Comparison of ENCODE assay signal across 18 mouse cellular contexts in genomic region chr1:185352151-185352550, GRCm38 (mm10). TPM values are rescaled to one million over a fixed set of nuclear protein-coding genes. Genes with fewer than 3 reads are reported as not detected.
DNase-seq lines count a peak whose midpoint lies in the region; ATAC-seq and TF ChIP-seq lines count a peak whose summit lies in the region.
"Had no signal": no experiment of that assay in that cellular context is flagged by ENCODE, and none has a peak within 500 bp of the region (broad histone marks: within the 10 kb centered on the region; RNA-seq: fewer than 3 reads in every experiment).

No protein-coding gene starts in this region.

- H3K4me2 ChIP-seq in intestine, postnatal 0 days (replicated peaks; ENCODE audit: low read depth), result no peak overlapping the region
- H3K4me2 ChIP-seq in intestine, embryonic 16.5 days (ENCODE audit: low read depth, low read length), result no peak overlapping the region
- H3K4me2 ChIP-seq: forebrain, embryonic 12.5 days; liver, embryonic 13.5 days; midbrain, embryonic 12.5 days had no signal

- H3K27ac ChIP-seq in intestine, postnatal 0 days (ENCODE audit: low read depth, low read length), result 0 out of 2 replicates have a peak overlapping the region, but pooled peaks have one; percentile 35
- no peak overlapping the region for H3K27ac ChIP-seq in intestine, embryonic 16.5 days (ENCODE audit: low read length)
- H3K27ac ChIP-seq: forebrain, embryonic 12.5 days; hindbrain, postnatal 0 days; liver, embryonic 13.5 days; midbrain, embryonic 12.5 days had no signal

- H3K9ac ChIP-seq in intestine, postnatal 0 days (ENCODE audit: low read depth, low read length), result no peak overlapping the region
- H3K9ac ChIP-seq in intestine, embryonic 16.5 days (ENCODE audit: low read depth, low read length), result no peak overlapping the region
- H3K9ac ChIP-seq: forebrain, embryonic 12.5 days; liver, embryonic 13.5 days; midbrain, embryonic 12.5 days had no signal

- no peak for TF ChIP-seq CTCF in intestine, postnatal 0 days (IDR thresholded peaks at IDR 0.05; ENCODE audit: low read depth)

- no peak for ATAC-seq in intestine, postnatal 0 days
- no peak for ATAC-seq in intestine, embryonic 16.5 days
- ATAC-seq in hematopoietic stem cell, adult 5-6 weeks (replicated peaks in 1 of 2; ENCODE audit: insufficient read depth in 1 of 2, low FRiP score in 2 of 2, low TSS enrichment in 1 of 2, low read depth in 1 of 2, poor library complexity in 2 of 2, severe bottlenecking in 2 of 2), result peak; percentile 77 to 89
- ATAC-seq: hindbrain, postnatal 0 days; Patski had no signal

- 89% methylated on average over 12 of the region's 12 CpGs for WGBS in intestine, postnatal 0 days
- WGBS in intestine, embryonic 16.5 days, result 92% methylated on average over 12 of the region's 12 CpGs

- no peaks in the 10 kb centered on the region for H3K4me1 ChIP-seq in intestine, postnatal 0 days (replicated peaks; ENCODE audit: control insufficient read depth, insufficient read depth, low read length)
- H3K4me1 ChIP-seq in intestine, embryonic 16.5 days (ENCODE audit: control insufficient read depth, insufficient read depth, low read length), result no peaks in the 10 kb centered on the region
- H3K4me1 ChIP-seq: forebrain, embryonic 12.5 days; liver, embryonic 13.5 days; midbrain, embryonic 12.5 days had no signal

- H3K4me3 ChIP-seq in intestine, postnatal 0 days (ENCODE audit: low read depth, low read length), result no peak overlapping the region
- no peak overlapping the region for H3K4me3 ChIP-seq in intestine, embryonic 16.5 days (ENCODE audit: low read length)
- H3K4me3 ChIP-seq: forebrain, embryonic 12.5 days; liver, embryonic 13.5 days; midbrain, embryonic 12.5 days had no signal

- peaks cover 90% of the 10 kb centered on the region for H3K36me3 ChIP-seq in intestine, postnatal 0 days (ENCODE audit: control insufficient read depth, insufficient read depth)
- no peaks in the 10 kb centered on the region; the same call in 1 of the 2 replicates for H3K36me3 ChIP-seq in intestine, embryonic 16.5 days (ENCODE audit: control insufficient read depth, insufficient read depth, low read length)

- H3K9me3 ChIP-seq in intestine, postnatal 0 days (ENCODE audit: control insufficient read depth), result no peaks in the 10 kb centered on the region
- no peaks in the 10 kb centered on the region for H3K9me3 ChIP-seq in intestine, embryonic 16.5 days (ENCODE audit: control insufficient read depth, low read length)
- H3K9me3 ChIP-seq: forebrain, embryonic 12.5 days; liver, embryonic 13.5 days; midbrain, embryonic 12.5 days had no signal

- no peaks in the 10 kb centered on the region for H3K27me3 ChIP-seq in intestine, postnatal 0 days (replicated peaks; ENCODE audit: control insufficient read depth, insufficient read depth, low read length)
- H3K27me3 ChIP-seq in intestine, embryonic 16.5 days (replicated peaks; ENCODE audit: control insufficient read depth, insufficient read depth, low read length), result no peaks in the 10 kb centered on the region
- H3K27me3 ChIP-seq: forebrain, embryonic 12.5 days; liver, embryonic 13.5 days; midbrain, embryonic 12.5 days; Patski had no signal

- peak; percentile 72 for DNase-seq in CD4-positive, CD25-positive, alpha-beta regulatory T cell, adult 2 months (ENCODE audit: low read depth, low spot score)
- peak; percentile 68 for DNase-seq in naive thymus-derived CD4-positive, alpha-beta T cell, adult 2 months (ENCODE audit: low read depth)
- DNase-seq in testis, postnatal 10 days (ENCODE audit: low spot score), result no peak
- no peak for DNase-seq in kidney, postnatal 25 days
- no peak for DNase-seq in frontal cortex, postnatal 10 days (ENCODE audit: low spot score in 2 of 2)
- DNase-seq: cerebellum, postnatal 10 days; gastrocnemius, postnatal 36 days; heart, postnatal 4 days; layer of hippocampus, postnatal 36 days; liver, embryonic 13.5 days; thymus, postnatal 14 days had no signal

RNA-seq across cellular contexts. Expression of gene Eprs, which starts 10.7 kb away (rescaled TPM):
- polyA plus RNA-seq in intestine, postnatal 0 days (2015; fragmentation: Nextera tagmentation; extraction: Ambion mirVana), result 43.2 and 48.1 TPM in 2 replicates
- 118 and 132 TPM in 2 replicates for polyA plus RNA-seq in intestine, embryonic 16.5 days (2015; fragmentation: Nextera tagmentation; extraction: Ambion mirVana)
- 197 and 229 TPM in 2 replicates for total RNA-seq in hematopoietic stem cell, adult 5-6 weeks (2017)

RNA-seq across cellular contexts. Expression of gene Bpnt1, which starts 20.2 kb away (rescaled TPM):
- 302 and 311 TPM in 2 replicates for polyA plus RNA-seq in intestine, postnatal 0 days (2015; fragmentation: Nextera tagmentation; extraction: Ambion mirVana)
- polyA plus RNA-seq in intestine, embryonic 16.5 days (2015; fragmentation: Nextera tagmentation; extraction: Ambion mirVana), result 345 and 365 TPM in 2 replicates
- total RNA-seq in hematopoietic stem cell, adult 5-6 weeks (2017), result 15.1 and 29.8 TPM in 2 replicates

RNA-seq across cellular contexts. Expression of gene Iars2, which starts 23.0 kb away (rescaled TPM):
- polyA plus RNA-seq in intestine, postnatal 0 days (2015; fragmentation: Nextera tagmentation; extraction: Ambion mirVana), result 64.1 and 64.9 TPM in 2 replicates
- 86.6 and 109 TPM in 2 replicates for polyA plus RNA-seq in intestine, embryonic 16.5 days (2015; fragmentation: Nextera tagmentation; extraction: Ambion mirVana)
- 41.4 and 60.1 TPM in 2 replicates for total RNA-seq in hematopoietic stem cell, adult 5-6 weeks (2017)

Comparison
In these comparisons a context has a peak if more than half of its experiments do, and no peak if none do; other contexts are left out.
1. ATAC-seq: peak in hematopoietic stem cell, adult 5-6 weeks (2 of 2); none in intestine, postnatal 0 days (single experiment) and intestine, embryonic 16.5 days (single experiment).
2. DNase-seq: peak in CD4-positive, CD25-positive, alpha-beta regulatory T cell, adult 2 months (single experiment) and naive thymus-derived CD4-positive, alpha-beta T cell, adult 2 months (single experiment); none in testis, postnatal 10 days (single experiment), kidney, postnatal 25 days (0 of 2) and frontal cortex, postnatal 10 days (0 of 2).